Mouse (Mus musculus): Measurements from ENCODE around the gene Xpnpep1.

The Xpnpep1 gene

GRCm38 (mm10) chr19:52979020-52979711 is 60.8 kb downstream of the Xpnpep1 start:
- no peak for DNase-seq

DNA sequence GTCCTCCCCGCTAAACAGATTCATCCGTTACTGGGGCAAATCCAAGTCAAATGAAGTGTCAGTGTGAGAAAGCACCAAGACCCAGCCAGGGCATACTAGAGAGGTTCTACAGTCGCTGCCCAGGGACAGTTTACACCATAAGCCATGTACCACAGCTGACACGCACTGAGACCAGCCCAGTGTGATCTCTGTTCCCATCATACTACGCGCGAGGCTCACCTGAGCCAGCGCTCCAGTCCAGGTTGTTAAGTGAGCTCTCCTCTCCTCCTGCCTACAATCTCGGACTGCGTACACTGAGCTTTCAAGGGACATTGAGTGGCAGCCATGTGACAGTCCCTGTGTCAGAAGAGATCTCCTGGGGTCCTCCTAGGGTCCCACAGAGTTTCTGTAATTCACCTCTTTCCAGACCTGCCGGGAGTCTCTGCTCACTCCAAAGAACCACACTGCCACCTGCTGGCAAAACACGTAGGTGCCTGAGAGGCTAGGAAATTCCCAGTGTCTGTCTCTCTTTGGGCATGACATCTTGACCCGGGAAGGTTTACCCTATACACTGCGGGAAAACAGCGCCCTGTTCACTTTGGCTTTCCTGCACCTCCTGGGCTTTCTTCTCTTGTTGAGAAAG is 64.3 kb downstream of the Xpnpep1 start:
- peak; percentile 35 for DNase-seq

GRCm38 (mm10) chr19:52966339-52966738 is 73.7 kb downstream of the Xpnpep1 start:
- no peak for DNase-seq

DNA sequence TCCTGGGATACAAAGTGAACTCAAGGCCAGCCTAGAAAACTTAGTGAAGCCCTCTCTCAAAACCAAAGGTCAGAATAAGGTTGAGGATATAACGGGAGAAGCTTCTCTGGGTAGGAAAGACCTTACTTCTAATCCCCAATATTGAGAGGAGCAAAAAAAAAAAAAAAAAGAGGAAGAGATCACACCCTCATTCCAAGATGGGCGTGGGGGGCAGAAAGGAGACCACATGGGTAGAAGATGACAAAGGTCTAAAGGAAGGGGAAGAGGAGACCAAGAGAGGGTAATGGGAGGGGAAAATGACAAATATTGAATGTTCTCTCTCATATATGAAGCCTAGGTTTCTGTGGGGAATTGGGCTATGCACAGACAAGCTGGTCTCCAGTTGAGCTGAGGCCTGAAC is 77.3 kb downstream of the Xpnpep1 start:
- no peak for DNase-seq

DNA sequence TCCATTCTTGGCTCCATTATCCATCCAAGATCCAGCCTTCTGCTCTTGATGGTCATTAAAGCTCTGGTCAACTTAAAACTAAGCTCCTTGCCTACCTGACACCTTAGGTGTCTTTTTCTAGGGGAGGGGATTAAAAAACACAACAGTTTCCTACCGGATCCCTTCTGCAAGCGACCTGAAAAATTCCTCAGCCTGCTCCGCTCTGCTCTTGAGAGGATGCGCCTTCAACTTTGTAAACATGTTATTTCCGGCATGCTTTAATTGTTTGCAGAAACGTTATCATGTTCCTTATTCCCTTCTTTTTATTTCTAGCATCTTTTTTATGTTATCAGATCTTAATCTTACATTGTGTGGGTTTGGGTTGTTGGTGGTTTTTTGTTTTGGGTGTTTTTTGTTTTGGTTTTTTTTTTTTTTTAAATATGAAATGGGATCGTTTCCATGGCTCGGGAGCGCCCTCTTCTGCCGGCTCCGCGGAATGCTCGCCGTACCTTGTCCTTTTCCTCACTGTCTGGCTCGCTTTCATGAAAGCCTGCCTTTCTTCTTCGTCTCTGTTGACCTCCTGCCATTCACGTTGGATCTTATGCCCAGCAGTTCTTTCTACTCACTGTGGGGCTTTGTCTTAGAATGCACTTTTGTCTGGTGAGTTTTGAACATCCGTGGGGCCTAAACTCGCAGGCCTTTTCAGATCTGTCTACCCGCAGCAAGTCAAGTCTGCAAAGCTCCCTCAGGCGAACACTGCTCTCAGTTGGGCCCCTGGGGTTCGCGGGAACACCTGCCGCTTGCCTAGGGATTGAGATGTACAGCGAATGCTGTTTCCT is 117.1 kb downstream of the Xpnpep1 start:
- DNase-seq = peak; percentile 7

DNA sequence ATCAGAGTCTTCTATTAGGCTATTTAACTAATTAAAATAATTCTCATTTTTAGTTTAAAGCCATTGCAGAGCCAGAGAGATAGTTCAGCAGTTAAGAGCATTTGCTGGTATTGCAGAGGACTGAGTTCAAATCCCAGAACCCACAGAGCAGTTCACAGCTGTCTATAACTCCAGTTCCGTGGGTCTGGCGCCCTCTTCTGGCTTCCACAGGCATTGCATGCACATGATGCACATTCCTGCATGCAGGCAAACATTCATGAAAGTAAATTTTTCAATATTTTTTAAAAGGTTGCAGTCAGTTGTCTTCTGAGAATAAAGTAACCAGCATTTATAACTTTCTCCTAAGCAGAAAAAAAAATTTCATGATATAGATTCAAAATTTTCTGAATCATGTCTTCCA is 135.8 kb downstream of the Xpnpep1 start:
- no peak for DNase-seq

GRCm38 (mm10) chr19:52891807-52892442 is 148.1 kb downstream of the Xpnpep1 start:
- DNase-seq = no peak
